Mouse (Mus musculus): ENCODE results near the gene Hp.
A peak's percentile ranks its signal among the peaks of the same experiment; 100 is the strongest.

The Hp gene

GRCm38 (mm10) chr8:109578900-109579301, at the start of gene Hp:
Gene Hp, minus strand, starts transcription at chr8:109579172.
- DNase-seq (ENCODE audit: low spot score): no peak

GRCm38 (mm10) chr8:109628638-109629037, 49.7 kb upstream of the Hp start:
- no peak for DNase-seq (ENCODE audit: low spot score)

GRCm38 (mm10) chr8:109615569-109615968, 36.6 kb upstream of the Hp start:
- no peak for DNase-seq (ENCODE audit: low spot score)

- DNase-seq (ENCODE audit: low spot score): no peak
Observed at GRCm38 (mm10) chr8:109614243-109615210, 35.6 kb upstream of the Hp start, which contains the start of gene Pkd1l3. Gene Pkd1l3, plus strand, starts transcription at chr8:109614517.

GRCm38 (mm10) chr8:109609153-109609502, 30.2 kb upstream of the Hp start:
- no peak for DNase-seq (ENCODE audit: low spot score)

- peak; percentile 94 for DNase-seq (ENCODE audit: low spot score)
Observed at GRCm38 (mm10) chr8:109608271-109609152, 29.5 kb upstream of the Hp start, which contains the start of gene Dhodh. Gene Dhodh, minus strand, starts transcription at chr8:109608673.

GRCm38 (mm10) chr8:109607650-109608049, 28.7 kb upstream of the Hp start:
- no peak for DNase-seq (ENCODE audit: low spot score)

- DNase-seq (ENCODE audit: low spot score): no peak
Observed at GRCm38 (mm10) chr8:109606725-109607124, 27.8 kb upstream of the Hp start.

- peak; percentile 55 for DNase-seq (ENCODE audit: low spot score)
Observed at GRCm38 (mm10) chr8:109595854-109596253, 16.9 kb upstream of the Hp start.

- no peak for DNase-seq (ENCODE audit: low spot score)
Observed at GRCm38 (mm10) chr8:109593117-109593788, 14.3 kb upstream of the Hp start.

GRCm38 (mm10) chr8:109592164-109592563, 13.2 kb upstream of the Hp start:
- peak; percentile 38 for DNase-seq (ENCODE audit: low spot score)

GRCm38 (mm10) chr8:109591367-109591766, 12.4 kb upstream of the Hp start:
- no peak for DNase-seq (ENCODE audit: low spot score)

GRCm38 (mm10) chr8:109590901-109591300, 11.9 kb upstream of the Hp start:
- no peak for DNase-seq (ENCODE audit: low spot score)

GRCm38 (mm10) chr8:109586972-109587504, 8.1 kb upstream of the Hp start:
- no peak for DNase-seq (ENCODE audit: low spot score)

- no peak for DNase-seq (ENCODE audit: low spot score)
Observed at GRCm38 (mm10) chr8:109585652-109586051, 6.7 kb upstream of the Hp start.

GRCm38 (mm10) chr8:109584830-109585229, 5.9 kb upstream of the Hp start:
- DNase-seq (ENCODE audit: low spot score): no peak

- DNase-seq (ENCODE audit: low spot score): no peak
Observed at GRCm38 (mm10) chr8:109584293-109584692, 5.3 kb upstream of the Hp start.

GRCm38 (mm10) chr8:109576311-109576710, 2.7 kb downstream of the Hp start:
- DNase-seq (ENCODE audit: low spot score): no peak

GRCm38 (mm10) chr8:109571139-109571538, 7.8 kb downstream of the Hp start:
- no peak for DNase-seq (ENCODE audit: low spot score)

GRCm38 (mm10) chr8:109565498-109566333, 13.3 kb downstream of the Hp start, which contains the start of the genes Dhx38 and Txnl4b:
Gene Dhx38, minus strand, starts transcription at chr8:109565861.
Gene Txnl4b, plus strand, starts transcription at chr8:109565892.
- DNase-seq (ENCODE audit: low spot score): peak; percentile 95

- DNase-seq (ENCODE audit: low spot score): no peak
Observed at GRCm38 (mm10) chr8:109564766-109565165, 14.2 kb downstream of the Hp start.
